Mouse (Mus musculus): ENCODE results near the gene Armc9.

Armc9 gene

GRCm38 (mm10) chr1:86294472-86294871 lies 139.9 kb downstream of the Armc9 start:
- Histone ChIP-seq H3K36me3 (ENCODE audit: control insufficient read depth, insufficient read depth, low read length, poor library complexity, severe bottlenecking) (no peaks in the 10 kb centered on the region; the same call in 1 of the 2 replicates), H3K27me3 (ENCODE audit: control insufficient read depth, insufficient read depth, low read length, poor library complexity, severe bottlenecking) (no peaks in the 10 kb centered on the region)
- no peak for DNase-seq (ENCODE audit: low read depth, low spot score)

- no peak for DNase-seq (ENCODE audit: low read depth, low spot score)
- Histone ChIP-seq H3K27me3 (ENCODE audit: control insufficient read depth, insufficient read depth, low read length, poor library complexity, severe bottlenecking) (no peaks in the 10 kb centered on the region), H3K36me3 (ENCODE audit: control insufficient read depth, insufficient read depth, low read length, poor library complexity, severe bottlenecking) (no peaks in the 10 kb centered on the region; the same call in 1 of the 2 replicates)
Observed at GRCm38 (mm10) chr1:86300093-86300492, 145.5 kb downstream of the Armc9 start.

DNA sequence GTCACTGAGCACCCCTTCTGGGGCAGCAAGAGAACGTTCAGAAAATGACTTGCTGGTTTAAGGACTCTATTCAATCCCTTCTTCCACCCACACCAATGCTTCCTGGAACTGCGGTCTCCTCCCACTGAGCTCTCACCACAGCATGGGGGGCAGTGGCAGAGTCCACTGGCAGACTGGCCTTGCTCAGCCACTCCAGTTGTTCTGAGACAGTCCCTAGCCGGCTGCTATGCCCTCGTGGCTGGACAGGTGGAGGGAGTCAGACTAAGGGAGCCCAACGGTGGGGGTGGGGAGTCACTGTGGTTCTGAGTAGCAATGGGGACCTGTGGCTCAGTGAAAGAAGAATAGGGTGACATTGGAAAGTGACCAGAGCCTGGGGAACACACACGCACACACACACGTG lies 146.2 kb downstream of the Armc9 start:
- Histone ChIP-seq H3K36me3 (ENCODE audit: control insufficient read depth, insufficient read depth, low read length, poor library complexity, severe bottlenecking) (no peaks in the 10 kb centered on the region; the same call in 1 of the 2 replicates), H3K27me3 (ENCODE audit: control insufficient read depth, insufficient read depth, low read length, poor library complexity, severe bottlenecking) (no peaks in the 10 kb centered on the region)
- peak; percentile 45 for DNase-seq (ENCODE audit: low read depth, low spot score)

GRCm38 (mm10) chr1:86301221-86302091 lies 146.9 kb downstream of the Armc9 start:
- peak; percentile 80 for DNase-seq (ENCODE audit: low read depth, low spot score)
- Histone ChIP-seq H3K27me3 (ENCODE audit: control insufficient read depth, insufficient read depth, low read length, poor library complexity, severe bottlenecking) (no peaks in the 10 kb centered on the region), H3K36me3 (ENCODE audit: control insufficient read depth, insufficient read depth, low read length, poor library complexity, severe bottlenecking) (no peaks in the 10 kb centered on the region; the same call in 1 of the 2 replicates)

DNA sequence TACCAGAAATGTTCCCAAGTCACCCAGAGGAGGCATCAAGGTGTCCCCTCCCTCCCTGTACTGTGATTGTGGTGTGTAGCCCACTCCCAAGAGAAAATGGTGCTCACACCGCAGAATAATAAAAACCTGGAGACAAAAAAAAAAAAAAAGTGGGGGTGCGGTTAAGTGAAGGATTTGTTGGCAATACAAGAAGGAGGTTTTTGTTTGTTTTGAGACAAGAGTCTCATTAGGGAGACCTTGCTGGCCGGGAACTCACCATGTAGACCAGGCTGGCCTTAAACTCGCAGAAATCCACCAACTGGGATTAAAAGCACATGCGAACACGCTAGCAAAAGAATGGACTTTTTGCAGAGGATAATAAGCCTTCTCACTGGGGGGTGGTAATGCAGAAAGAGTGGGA lies 148.0 kb downstream of the Armc9 start, which contains the start of gene B3gnt7:
Gene B3gnt7 (plus strand): TSS at position 301 of the 400 bp plus-strand sequence.
- H3K36me3 ChIP-seq (ENCODE audit: control insufficient read depth, insufficient read depth, low read length, poor library complexity, severe bottlenecking), result no peaks in the 10 kb centered on the region; the same call in 1 of the 2 replicates
- H3K27me3 ChIP-seq (ENCODE audit: control insufficient read depth, insufficient read depth, low read length, poor library complexity, severe bottlenecking), result no peaks in the 10 kb centered on the region

DNA sequence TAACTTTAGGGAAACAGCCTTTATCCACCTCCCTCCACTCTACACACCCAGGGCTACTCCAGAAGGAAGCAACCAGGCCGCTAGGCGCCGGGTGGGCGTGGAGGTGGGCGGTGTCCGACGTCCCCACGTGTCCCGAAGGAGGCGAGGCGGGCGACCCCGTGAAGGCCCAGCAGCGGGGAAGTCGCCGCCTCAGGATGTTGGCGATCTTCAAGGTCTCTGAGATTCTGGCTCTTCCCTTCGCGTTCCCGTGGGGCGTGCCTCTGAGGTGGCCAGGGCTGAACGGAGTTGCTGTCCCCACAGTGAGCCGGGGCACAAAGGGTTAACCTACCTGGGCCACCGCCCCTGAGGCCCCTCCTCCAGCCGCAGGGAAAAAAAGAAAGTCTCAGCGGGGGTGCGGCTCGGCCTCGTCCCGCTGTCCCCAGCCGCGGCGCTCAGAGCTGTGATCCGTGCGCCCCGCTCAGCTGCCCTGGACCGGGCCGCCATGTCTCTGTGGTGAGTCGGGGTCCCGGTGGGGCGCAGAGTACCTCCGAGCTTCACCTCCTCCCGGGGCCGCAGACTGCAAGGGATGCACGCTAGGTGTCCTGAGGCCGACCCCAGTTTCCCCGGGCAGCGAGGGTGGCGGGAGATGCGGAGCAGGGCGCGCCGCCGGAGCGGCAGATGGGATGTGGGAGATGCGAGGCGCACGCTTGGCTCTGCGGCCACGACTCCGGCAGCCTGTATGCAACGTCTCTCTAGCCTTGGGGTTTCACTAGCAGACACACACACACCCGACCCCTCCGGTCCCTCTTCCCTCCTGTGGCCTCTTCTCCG lies 148.7 kb downstream of the Armc9 start:
- Histone ChIP-seq H3K36me3 (ENCODE audit: control insufficient read depth, insufficient read depth, low read length, poor library complexity, severe bottlenecking) (no peaks in the 10 kb centered on the region), H3K27me3 (ENCODE audit: control insufficient read depth, insufficient read depth, low read length, poor library complexity, severe bottlenecking) (no peaks in the 10 kb centered on the region)
- peak; percentile 56 for DNase-seq (ENCODE audit: low read depth, low spot score)

More for the DNA sequence above, 148.0 kb downstream of the Armc9 start, which contains the start of gene B3gnt7:
- DNase-seq (ENCODE audit: low read depth, low spot score), result no peak

DNA sequence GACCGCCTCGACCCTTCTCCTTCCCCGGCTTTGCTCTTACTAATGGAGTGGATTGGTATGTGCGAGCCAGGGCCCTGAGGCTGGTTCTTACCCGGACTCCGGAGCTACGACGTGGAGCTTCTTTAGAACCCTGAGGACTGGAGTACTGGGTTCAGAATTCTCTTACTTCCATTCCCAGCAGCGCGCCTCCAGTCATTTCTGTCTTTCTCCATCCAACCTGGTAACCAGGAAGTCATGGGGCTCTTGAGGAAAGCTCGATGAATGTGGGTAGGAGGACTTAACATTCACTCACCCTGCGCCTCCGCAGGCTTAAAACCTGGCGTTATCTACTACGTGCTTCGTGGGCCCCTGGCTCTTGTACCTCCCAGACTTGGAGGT lies 149.3 kb downstream of the Armc9 start:
- H3K36me3 ChIP-seq (ENCODE audit: control insufficient read depth, insufficient read depth, low read length, poor library complexity, severe bottlenecking), result no peaks in the 10 kb centered on the region
- H3K27me3 ChIP-seq (ENCODE audit: control insufficient read depth, insufficient read depth, low read length, poor library complexity, severe bottlenecking), result no peaks in the 10 kb centered on the region
- no peak for DNase-seq (ENCODE audit: low read depth, low spot score)

- Histone ChIP-seq H3K36me3 (ENCODE audit: control insufficient read depth, insufficient read depth, low read length, poor library complexity, severe bottlenecking) (no peaks in the 10 kb centered on the region), H3K27me3 (ENCODE audit: control insufficient read depth, insufficient read depth, low read length, poor library complexity, severe bottlenecking) (no peaks in the 10 kb centered on the region)
- DNase-seq (ENCODE audit: low read depth, low spot score), result no peak
Observed at GRCm38 (mm10) chr1:86306686-86307085, 152.1 kb downstream of the Armc9 start.

GRCm38 (mm10) chr1:86307177-86307762 lies 152.7 kb downstream of the Armc9 start:
- DNase-seq (ENCODE audit: low read depth, low spot score), result no peak
- Histone ChIP-seq H3K27me3 (ENCODE audit: control insufficient read depth, insufficient read depth, low read length, poor library complexity, severe bottlenecking) (no peaks in the 10 kb centered on the region), H3K36me3 (ENCODE audit: control insufficient read depth, insufficient read depth, low read length, poor library complexity, severe bottlenecking) (no peaks in the 10 kb centered on the region)

GRCm38 (mm10) chr1:86307871-86308641 lies 153.5 kb downstream of the Armc9 start:
- Histone ChIP-seq H3K36me3 (ENCODE audit: control insufficient read depth, insufficient read depth, low read length, poor library complexity, severe bottlenecking) (no peaks in the 10 kb centered on the region), H3K27me3 (ENCODE audit: control insufficient read depth, insufficient read depth, low read length, poor library complexity, severe bottlenecking) (no peaks in the 10 kb centered on the region)
- DNase-seq (ENCODE audit: low read depth, low spot score), result no peak

- H3K36me3 ChIP-seq (ENCODE audit: control insufficient read depth, insufficient read depth, low read length, poor library complexity, severe bottlenecking), result no peaks in the 10 kb centered on the region
- DNase-seq (ENCODE audit: low read depth, low spot score), result no peak
- no peaks in the 10 kb centered on the region for H3K27me3 ChIP-seq (ENCODE audit: control insufficient read depth, insufficient read depth, low read length, poor library complexity, severe bottlenecking)
Observed at GRCm38 (mm10) chr1:86309270-86309833, 154.8 kb downstream of the Armc9 start.

DNA sequence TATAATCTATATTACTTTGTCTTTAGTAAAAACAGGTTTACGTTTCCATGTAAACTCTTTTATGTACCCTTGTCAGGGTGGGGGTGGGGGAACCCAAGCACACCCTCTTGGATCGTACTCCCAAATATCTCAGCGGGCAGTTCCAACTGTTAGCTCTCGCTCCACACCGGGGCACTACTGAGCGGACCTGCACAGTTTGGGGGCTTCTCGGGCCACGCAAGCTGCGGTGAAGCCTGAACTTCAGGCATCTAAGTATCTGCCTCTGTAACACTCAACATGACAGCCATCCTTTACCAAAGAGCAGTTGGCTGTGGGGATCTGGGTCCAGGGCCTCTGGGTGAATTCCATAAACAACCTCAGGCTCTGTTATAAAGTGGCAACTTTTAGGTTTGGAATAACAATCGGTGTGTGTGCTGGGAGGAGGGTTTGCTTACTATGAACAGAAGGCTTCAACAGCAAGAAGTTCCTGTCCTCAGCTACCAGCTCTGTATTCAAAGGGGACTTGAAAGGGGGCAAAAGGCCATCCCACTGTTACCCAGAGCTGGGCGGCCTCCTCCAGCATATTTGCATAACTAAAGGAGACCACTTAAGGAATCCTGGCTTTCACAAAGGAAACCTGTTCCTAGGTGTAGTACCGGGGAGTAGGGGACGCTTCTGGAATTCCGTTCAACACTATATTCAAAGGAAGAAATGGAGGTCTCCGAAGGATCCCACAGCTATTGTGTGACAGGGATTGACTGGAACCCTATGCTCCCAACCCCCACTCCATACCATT lies 156.1 kb downstream of the Armc9 start:
- no peaks in the 10 kb centered on the region for H3K36me3 ChIP-seq (ENCODE audit: control insufficient read depth, insufficient read depth, low read length, poor library complexity, severe bottlenecking)
- DNase-seq (ENCODE audit: low read depth, low spot score), result no peak
- H3K27me3 ChIP-seq (ENCODE audit: control insufficient read depth, insufficient read depth, low read length, poor library complexity, severe bottlenecking), result no peaks in the 10 kb centered on the region

GRCm38 (mm10) chr1:86311467-86312005 lies 157.0 kb downstream of the Armc9 start:
- H3K27me3 ChIP-seq (ENCODE audit: control insufficient read depth, insufficient read depth, low read length, poor library complexity, severe bottlenecking), result no peaks in the 10 kb centered on the region
- DNase-seq (ENCODE audit: low read depth, low spot score), result no peak
- H3K36me3 ChIP-seq (ENCODE audit: control insufficient read depth, insufficient read depth, low read length, poor library complexity, severe bottlenecking), result no peaks in the 10 kb centered on the region

Measured in splenic B cell, adult 2 months (primary cell).